Mouse (Mus musculus): ENCODE measurements around the gene Ppid.

The Ppid gene

GRCm38 (mm10) chr3:79652129-79652528 lies 61.0 kb downstream of the Ppid start:
- in situ Hi-C loops (cut with MboI; ENCODE audit: unreplicated experiment in 2 of 2) = no loop called here

Measured in v-Abl transformed pro-B cells (cell line).